Mouse (Mus musculus) limb, embryonic 12.5 days (tissue): ENCODE measurements around the gene Cables2. TPM values are rescaled to one million over a fixed set of nuclear protein-coding genes. Genes with fewer than 3 reads are reported as not detected.
"Not testable (repeated sequence)": the region's sequence is repeated elsewhere in the genome, so short reads cannot be mapped to it uniquely, and the experiment has no call there.

Experiments used
- ATAC-seq: fragments of 200-750 bp; cut with Nextera tagmentation; 2 replicates; pipeline ENCODE4 v1.8.0; 2017; ENCODE audit warnings: low read depth, moderate TSS enrichment; ENCODE audit not compliant: insufficient number of reproducible peaks, insufficient read depth, low FRiP score, low TSS enrichment
- H3K27ac ChIP-seq: fragments of 300-500 bp; sonication (generic); 2 replicates; pipeline ENCODE4 v1.5.1; 2016; ENCODE audit warnings: mild to moderate bottlenecking, moderate library complexity
- H3K27me3 ChIP-seq: fragments of 300-500 bp; sonication (generic); 2 replicates; pipeline ENCODE4 v1.6.1; 2016; ENCODE audit warnings: mild to moderate bottlenecking, moderate library complexity
- H3K36me3 ChIP-seq: fragments of 300-500 bp; sonication (generic); 2 replicates; pipeline ENCODE4 v1.6.1; 2016; ENCODE audit warnings: mild to moderate bottlenecking, moderate library complexity
- H3K4me1 ChIP-seq: fragments of 300-500 bp; sonication (generic); replicated peaks from 2 replicates; pipeline ENCODE4 v1.6.1; 2016
- H3K4me2 ChIP-seq: fragments of 300-500 bp; sonication (generic); 2 replicates; pipeline ENCODE4 v1.6.1; 2016; ENCODE audit warnings: mild to moderate bottlenecking, moderate library complexity
- H3K4me3 ChIP-seq: fragments of 300-500 bp; sonication (generic); replicated peaks from 2 replicates; pipeline ENCODE4 v1.5.1; 2016; ENCODE audit warnings: mild to moderate bottlenecking
- H3K9ac ChIP-seq: fragments of 300-500 bp; sonication (generic); replicated peaks from 2 replicates; pipeline ENCODE4 v1.6.1; 2016; ENCODE audit warnings: mild to moderate bottlenecking, moderate library complexity
- H3K9me3 ChIP-seq: fragments of 300-500 bp; sonication (generic); 2 replicates; pipeline ENCODE4 v1.6.1; 2016; ENCODE audit warnings: mild to moderate bottlenecking, moderate library complexity
- whole genome bisulfite sequencing: fragments of 180-500 bp; shearing (Covaris S2); methylation state at CpG from one replicate; pipeline ENCODE4 v1.1.7; 2016; 5-methylcytosine and 5-hydroxymethylcytosine counted together
- polyA plus RNA-seq: library from polyadenylated mRNA; unstranded; fragments of >200 nt; fragmentation: Nextera tagmentation; extraction: Ambion mirVana; gene quantifications from 2 replicates; pipeline ENCODE4 v1.2.1, GENCODE M21; 2016

Cables2 gene
- polyA plus RNA-seq, 1 experiment from 2014 or later, result 20.7 TPM

- H3K4me2 ChIP-seq, result no peak overlapping the region
- no peaks in the 10 kb centered on the region for H3K9me3 ChIP-seq
- 82% methylated on average over 3 of the region's 3 CpGs for WGBS
- H3K9ac ChIP-seq, result no peak overlapping the region
- H3K4me1 ChIP-seq, result peaks cover 8% of the 10 kb centered on the region
- no peaks in the 10 kb centered on the region for H3K27me3 ChIP-seq
- H3K36me3 ChIP-seq, result peaks cover 91% of the 10 kb centered on the region
- H3K4me3 ChIP-seq, result no peak overlapping the region
- no peak overlapping the region for H3K27ac ChIP-seq
- ATAC-seq, result no peak
Observed at GRCm38 (mm10) chr2:180262441-180262840, 10.9 kb downstream of the Cables2 start.

- Histone ChIP-seq H3K9me3 (no peaks in the 10 kb centered on the region), H3K4me1 (peaks cover 8% of the 10 kb centered on the region), H3K4me2 (no peak overlapping the region), H3K9ac (no peak overlapping the region), H3K36me3 (peaks cover 85% of the 10 kb centered on the region), H3K4me3 (no peak overlapping the region), H3K27me3 (no peaks in the 10 kb centered on the region), H3K27ac (no peak overlapping the region)
- WGBS, result 93% methylated on average over 7 of the region's 7 CpGs
- ATAC-seq, result no peak
Observed at GRCm38 (mm10) chr2:180261901-180262300, 11.4 kb downstream of the Cables2 start.

- no peak overlapping the region for H3K4me2 ChIP-seq
- no peak overlapping the region for H3K9ac ChIP-seq
- H3K4me1 ChIP-seq, result peaks cover 13% of the 10 kb centered on the region
- H3K36me3 ChIP-seq, result peaks cover 75% of the 10 kb centered on the region
- no peaks in the 10 kb centered on the region for H3K9me3 ChIP-seq
- no peak overlapping the region for H3K27ac ChIP-seq
- no peak for ATAC-seq
- no peak overlapping the region for H3K4me3 ChIP-seq
- H3K27me3 ChIP-seq, result no peaks in the 10 kb centered on the region
- WGBS, result 67% methylated on average over 8 of the region's 8 CpGs
Observed at GRCm38 (mm10) chr2:180260610-180261480, 12.5 kb downstream of the Cables2 start.

GRCm38 (mm10) chr2:180259826-180260609 lies 13.3 kb downstream of the Cables2 start:
- ATAC-seq, H3K9ac ChIP-seq, H3K27me3 ChIP-seq, H3K4me3 ChIP-seq, H3K27ac ChIP-seq, H3K9me3 ChIP-seq, H3K4me2 ChIP-seq: not testable (repeated sequence)
- Histone ChIP-seq H3K4me1 (peaks cover 14% of the 10 kb centered on the region), H3K36me3 (peaks cover 71% of the 10 kb centered on the region)
- 73% methylated on average over 17 of the region's 17 CpGs for WGBS

GRCm38 (mm10) chr2:180258951-180259484 lies 14.3 kb downstream of the Cables2 start:
- WGBS, result 84% methylated on average over 10 of the region's 10 CpGs
- H3K4me2 ChIP-seq, ATAC-seq, H3K27ac ChIP-seq, H3K27me3 ChIP-seq, H3K4me3 ChIP-seq, H3K9me3 ChIP-seq: not testable (repeated sequence)
- H3K36me3 ChIP-seq, result peaks cover 61% of the 10 kb centered on the region
- H3K4me1 ChIP-seq, result peaks cover 14% of the 10 kb centered on the region
- 0 out of 2 replicates have a peak overlapping the region, but pooled peaks have one; percentile 40 for H3K9ac ChIP-seq

GRCm38 (mm10) chr2:180257963-180258865 lies 15.1 kb downstream of the Cables2 start:
- H3K27me3 ChIP-seq, result no peaks in the 10 kb centered on the region
- ATAC-seq, result no peak
- H3K9me3 ChIP-seq, result no peaks in the 10 kb centered on the region
- WGBS, result 48% methylated on average over 11 of the region's 11 CpGs
- peak overlapping the region; percentile 91 for H3K9ac ChIP-seq
- peaks cover 53% of the 10 kb centered on the region for H3K36me3 ChIP-seq
- H3K27ac ChIP-seq, result no peak overlapping the region
- H3K4me1 ChIP-seq, result peaks cover 14% of the 10 kb centered on the region
- H3K4me2 ChIP-seq, result peak overlapping the region; percentile 89
- peak overlapping the region; percentile 87 for H3K4me3 ChIP-seq

- Histone ChIP-seq H3K4me2 (peak within 1 kb of the TSS; percentile 89), H3K36me3 (peaks cover 41% of the 10 kb centered on the region), H3K4me3 (peak within 1 kb of the TSS; percentile 87), H3K9ac (peak within 1 kb of the TSS; percentile 91), H3K9me3 (no peaks in the 10 kb centered on the region), H3K27ac (peak within 1 kb of the TSS; percentile 95), H3K27me3 (no peaks in the 10 kb centered on the region), H3K4me1 (peaks cover 14% of the 10 kb centered on the region)
- peak; percentile 96 for ATAC-seq
- whole genome bisulfite sequencing, result under 1% methylated on average over 38 of the region's 38 CpGs
Observed at GRCm38 (mm10) chr2:180257001-180257521, 16.2 kb downstream of the Cables2 start, which contains the start of gene Rps21. Gene Rps21, plus strand, starts transcription at chr2:180257377.

GRCm38 (mm10) chr2:180256296-180257000 lies 16.8 kb downstream of the Cables2 start:
- Histone ChIP-seq H3K27me3 (no peaks in the 10 kb centered on the region), H3K27ac (peak overlapping the region; percentile 95), H3K4me3 (peak overlapping the region; percentile 87), H3K9ac (peak overlapping the region; percentile 71), H3K9me3 (no peaks in the 10 kb centered on the region), H3K36me3 (peaks cover 35% of the 10 kb centered on the region), H3K4me1 (peaks cover 14% of the 10 kb centered on the region), H3K4me2 (peak overlapping the region; percentile 84)
- ATAC-seq, result peak; percentile 73
- WGBS, result 23% methylated on average over 26 of the region's 26 CpGs

- ATAC-seq, result no peak
- peak overlapping the region; percentile 84 for H3K4me2 ChIP-seq
- peaks cover 28% of the 10 kb centered on the region for H3K36me3 ChIP-seq
- H3K9me3 ChIP-seq, result no peaks in the 10 kb centered on the region
- H3K9ac ChIP-seq, result no peak overlapping the region
- WGBS, result 91% methylated on average over 9 of the region's 9 CpGs
- H3K4me3 ChIP-seq, result peak overlapping the region; percentile 87
- no peaks in the 10 kb centered on the region for H3K27me3 ChIP-seq
- H3K27ac ChIP-seq, result no peak overlapping the region; the same call in 1 of the 2 replicates
- peaks cover 14% of the 10 kb centered on the region for H3K4me1 ChIP-seq
Observed at GRCm38 (mm10) chr2:180255701-180256100, 17.6 kb downstream of the Cables2 start.
